Mouse (Mus musculus) limb, embryonic 13.5 days (tissue): ENCODE measurements around the gene Hoxd4. TPM values are rescaled to one million over a fixed set of nuclear protein-coding genes. Genes with fewer than 3 reads are reported as not detected.

Source experiments
- ATAC-seq: fragments of 200-750 bp; cut with Nextera tagmentation; 2 replicates; pipeline ENCODE4 v1.8.0; 2017; ENCODE audit warnings: low read depth, moderate number of reproducible peaks, moderate TSS enrichment; ENCODE audit not compliant: low FRiP score
- H3K27ac ChIP-seq: fragments of 300-500 bp; sonication (generic); 2 replicates; pipeline ENCODE4 v1.5.1; 2015; ENCODE audit warnings: inconsistent platforms, mild to moderate bottlenecking, moderate library complexity
- H3K27me3 ChIP-seq: fragments of 300-500 bp; sonication (generic); 2 replicates; pipeline ENCODE4 v1.6.1; 2015; ENCODE audit warnings: mild to moderate bottlenecking, inconsistent platforms
- H3K36me3 ChIP-seq: fragments of 300-500 bp; sonication (generic); 2 replicates; pipeline ENCODE4 v1.6.1; 2015; ENCODE audit warnings: inconsistent platforms, mild to moderate bottlenecking, moderate library complexity
- H3K4me1 ChIP-seq: fragments of 300-500 bp; sonication (generic); 2 replicates; pipeline ENCODE4 v1.6.1; 2015; ENCODE audit warnings: inconsistent platforms
- H3K4me2 ChIP-seq: fragments of 300-500 bp; sonication (generic); replicated peaks from 2 replicates; pipeline ENCODE4 v1.6.1; 2015; ENCODE audit warnings: inconsistent platforms, mild to moderate bottlenecking, moderate library complexity
- H3K4me3 ChIP-seq: fragments of 300-500 bp; sonication (generic); 2 replicates; pipeline ENCODE4 v1.5.1; 2015; ENCODE audit warnings: moderate library complexity, mild to moderate bottlenecking, inconsistent platforms
- H3K9ac ChIP-seq: fragments of 300-500 bp; sonication (generic); 2 replicates; pipeline ENCODE4 v1.6.1; 2015; ENCODE audit warnings: mild to moderate bottlenecking, inconsistent platforms
- H3K9me3 ChIP-seq: fragments of 300-500 bp; sonication (generic); 2 replicates; pipeline ENCODE4 v1.6.1; 2016; ENCODE audit warnings: inconsistent platforms
- WGBS: fragments of 180-500 bp; shearing (Covaris S2); methylation state at CpG from one replicate; pipeline ENCODE4 v1.1.7; 2015; 5-methylcytosine and 5-hydroxymethylcytosine counted together
- polyA plus RNA-seq: library from polyadenylated mRNA; unstranded; fragments of >200 nt; fragmentation: Nextera tagmentation; extraction: Ambion mirVana; gene quantifications from 2 replicates; pipeline ENCODE4 v1.2.1, GENCODE M21; 2015

The Hoxd4 gene
- 0.32 and 0.55 TPM in 2 replicates for polyA plus RNA-seq

DNA sequence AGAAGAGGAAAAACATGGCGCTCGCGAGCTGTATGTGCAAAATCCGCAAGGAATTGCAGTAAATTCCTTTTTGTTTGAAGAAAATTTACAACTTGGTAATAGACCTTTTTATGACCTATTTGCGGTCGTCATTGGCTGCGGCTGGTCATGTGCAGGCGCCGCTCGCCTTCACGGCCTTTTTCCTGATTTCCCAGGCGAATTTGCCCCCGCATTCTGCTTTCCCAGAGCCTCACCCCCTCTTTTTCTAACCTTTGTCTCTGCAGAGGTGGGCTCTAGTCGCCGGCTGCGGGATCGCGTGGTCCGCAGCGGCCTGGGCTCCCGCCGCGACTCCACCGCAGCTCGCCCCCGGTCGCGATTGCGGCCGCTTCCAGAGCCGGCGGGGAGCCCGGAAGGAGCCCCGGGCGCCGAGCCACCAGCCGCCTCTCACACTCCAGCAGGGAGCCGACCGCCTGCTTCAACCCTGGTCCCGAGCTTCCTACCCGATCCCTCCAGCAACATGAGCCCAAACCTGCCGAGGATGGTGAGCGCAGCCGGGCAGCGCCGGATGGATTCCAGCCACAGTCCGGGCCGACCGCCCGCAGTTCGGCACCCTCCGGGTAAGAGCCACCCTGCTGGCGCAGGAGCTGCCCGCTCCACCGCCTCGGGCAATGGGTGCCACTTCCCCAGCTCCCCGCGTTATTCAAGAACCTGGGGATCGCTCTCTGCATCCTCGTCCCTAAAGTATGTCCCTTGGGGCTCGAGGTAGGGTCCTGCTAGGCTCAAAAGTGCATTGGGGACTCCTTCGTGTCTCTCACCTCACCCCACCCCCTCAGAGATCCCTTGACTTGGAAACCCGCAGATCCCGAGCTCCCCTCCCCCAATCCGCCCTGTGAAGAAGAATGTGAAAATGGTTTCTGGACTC, at the start of gene Hoxd4, which contains the start of gene Hoxd3:
Gene Hoxd4 (plus strand): TSS at position 209 of the 901 bp plus-strand sequence.
Gene Hoxd3 (plus strand): TSS at position 207 of the 901 bp plus-strand sequence.
- Histone ChIP-seq H3K27me3 (peaks cover 96% of the 10 kb centered on the region), H3K4me3 (peak within 1 kb of the TSS; percentile 53), H3K36me3 (no peaks in the 10 kb centered on the region), H3K4me2 (peak within 1 kb of the TSS; percentile 72), H3K27ac (peak within 1 kb of the TSS; percentile 58), H3K9me3 (no peaks in the 10 kb centered on the region), H3K9ac (peak within 1 kb of the TSS; percentile 69), H3K4me1 (peaks cover 27% of the 10 kb centered on the region)
- under 1% methylated on average over 65 of the region's 65 CpGs for WGBS
- 0 out of 2 replicates have a peak, but pooled peaks have one; percentile 34 for ATAC-seq

DNA sequence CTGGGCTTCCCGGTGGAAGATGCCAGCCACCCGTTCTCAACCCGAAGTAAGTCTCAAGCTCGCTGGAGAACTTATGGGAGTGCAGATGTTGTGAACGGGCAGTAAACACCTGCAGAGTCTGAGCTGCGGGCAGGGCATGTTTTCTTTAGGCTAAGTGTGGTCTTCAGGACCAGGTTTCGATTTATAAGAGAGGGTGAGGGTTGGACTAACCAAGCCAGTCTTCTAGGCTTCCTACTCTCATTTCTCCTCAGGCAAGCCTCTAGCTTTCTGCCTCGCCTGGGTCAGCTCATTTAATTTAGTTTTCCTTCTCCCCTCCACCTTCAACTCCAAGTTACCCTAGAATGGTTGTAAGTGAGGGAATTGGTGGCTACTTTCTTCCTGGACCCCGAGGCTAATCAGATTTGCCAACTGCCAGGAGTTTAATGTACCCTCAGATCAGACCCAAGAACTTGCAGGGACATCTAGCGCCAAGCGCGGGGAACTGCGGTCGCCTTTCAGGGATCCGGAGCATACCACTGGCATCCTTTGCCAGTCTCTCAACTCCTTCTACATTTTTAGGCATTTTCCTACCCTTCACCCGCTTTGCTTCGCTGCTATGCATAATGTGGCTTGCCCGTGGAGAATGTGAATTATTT, 48.3 kb upstream of the Hoxd4 start:
- H3K4me1 ChIP-seq = peaks cover 16% of the 10 kb centered on the region
- H3K9ac ChIP-seq = peak overlapping the region; percentile 64
- H3K27me3 ChIP-seq = peaks cover 57% of the 10 kb centered on the region
- no peaks in the 10 kb centered on the region for H3K36me3 ChIP-seq
- peak overlapping the region; percentile 36 for H3K4me3 ChIP-seq
- 2% methylated on average over 18 of the region's 18 CpGs for WGBS
- H3K4me2 ChIP-seq = peak overlapping the region; percentile 74
- peak overlapping the region; percentile 85 for H3K27ac ChIP-seq
- no peak for ATAC-seq
- H3K9me3 ChIP-seq = no peaks in the 10 kb centered on the region

DNA sequence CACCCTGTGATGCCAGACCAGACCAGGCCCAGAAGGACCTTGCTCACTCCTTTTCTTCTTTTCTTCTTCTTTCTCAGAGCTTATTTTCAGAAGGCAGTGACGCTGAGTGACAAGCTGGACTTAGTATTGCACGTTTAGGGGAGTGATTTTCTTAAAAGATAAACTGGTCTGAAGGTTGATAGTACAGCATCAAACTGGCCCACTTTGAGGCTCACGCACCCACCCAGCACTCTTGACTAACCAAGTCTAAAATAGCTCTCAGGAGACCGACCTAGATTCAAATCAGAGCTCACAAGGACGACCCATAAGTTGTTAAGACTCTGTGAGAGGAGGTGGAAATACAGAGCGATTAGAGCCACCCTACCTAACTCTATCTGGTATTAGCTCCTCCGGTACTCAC, 45.3 kb upstream of the Hoxd4 start:
- Histone ChIP-seq H3K4me3 (peak overlapping the region; percentile 79), H3K9ac (peak overlapping the region; percentile 75), H3K9me3 (no peaks in the 10 kb centered on the region), H3K27me3 (peaks cover 58% of the 10 kb centered on the region), H3K36me3 (peaks cover 7% of the 10 kb centered on the region; the same call in 1 of the 2 replicates), H3K4me2 (peak overlapping the region; percentile 68), H3K27ac (peak overlapping the region; percentile 80), H3K4me1 (peaks cover 11% of the 10 kb centered on the region; the same call in 1 of the 2 replicates)
- WGBS = 6% methylated on average over 7 of the region's 7 CpGs
- no peak for ATAC-seq

DNA sequence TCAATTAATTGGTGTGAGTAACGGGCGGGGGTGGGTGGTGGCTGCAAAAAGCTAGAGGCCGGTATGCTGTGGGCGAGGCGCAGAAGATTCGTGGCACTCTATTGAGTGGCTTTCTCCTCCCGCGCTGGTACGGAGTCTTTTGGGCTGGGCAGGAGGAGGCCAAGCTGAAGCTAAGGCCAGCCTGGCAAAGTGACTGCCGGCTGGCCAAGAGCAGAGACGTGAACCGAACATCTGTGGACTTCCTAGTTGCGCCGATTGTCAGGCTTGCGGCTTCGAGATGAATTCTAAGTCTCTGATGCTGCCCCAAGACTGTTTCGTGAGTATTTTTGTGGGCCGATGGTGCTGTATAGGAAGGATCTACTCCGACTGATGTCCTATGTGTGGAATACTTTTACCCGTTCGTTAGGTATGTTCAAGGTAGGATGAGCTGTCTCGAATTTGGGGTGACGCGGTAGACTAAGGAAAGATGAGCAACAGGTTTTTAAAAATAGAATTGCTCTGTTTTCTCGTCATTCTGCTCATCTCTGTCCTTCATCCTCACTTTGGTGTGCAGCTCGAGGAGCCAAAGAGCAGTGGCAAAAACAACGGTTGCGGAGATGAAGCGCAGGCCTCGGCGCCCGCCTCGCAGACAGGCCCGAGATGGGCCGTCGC, 44.4 kb upstream of the Hoxd4 start:
- Histone ChIP-seq H3K4me2 (peak overlapping the region; percentile 68), H3K36me3 (peaks cover 7% of the 10 kb centered on the region; the same call in 1 of the 2 replicates), H3K27ac (peak overlapping the region; percentile 96), H3K4me1 (peaks cover 5% of the 10 kb centered on the region; the same call in 1 of the 2 replicates), H3K27me3 (peaks cover 54% of the 10 kb centered on the region), H3K9me3 (no peaks in the 10 kb centered on the region), H3K9ac (peak overlapping the region; percentile 97), H3K4me3 (peak overlapping the region; percentile 79)
- ATAC-seq = no peak
- WGBS = 2% methylated on average over 36 of the region's 36 CpGs

DNA sequence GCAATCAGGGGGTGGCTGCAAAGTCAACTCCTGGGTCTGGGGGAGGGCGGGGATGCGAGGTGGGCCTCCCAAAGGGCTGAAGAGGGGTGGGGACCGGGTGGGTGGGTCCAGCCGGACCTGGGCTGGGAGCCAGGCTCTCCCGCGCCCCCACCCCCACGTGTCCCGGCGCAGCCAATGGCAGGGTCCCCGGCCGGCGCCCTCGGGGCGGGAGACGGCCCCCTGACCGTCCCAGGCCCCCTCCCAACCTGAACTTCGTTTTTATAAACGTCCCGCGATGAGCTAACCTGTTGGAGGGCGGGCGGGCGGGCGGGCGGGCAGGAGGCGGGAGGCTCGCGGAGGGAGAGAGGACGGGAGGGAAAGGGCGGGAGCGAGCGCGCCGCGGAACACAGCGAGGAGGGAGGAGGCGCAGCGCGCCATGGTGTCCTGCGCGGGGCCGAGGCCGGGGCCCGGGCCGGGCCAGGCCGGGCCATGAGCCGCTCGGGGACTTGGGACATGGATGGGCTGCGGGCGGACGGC, 43.8 kb upstream of the Hoxd4 start, which contains the start of gene Hoxd13:
Gene Hoxd13 (plus strand): TSS at position 469 of the 516 bp plus-strand sequence.
- peak within 1 kb of the TSS; percentile 97 for H3K9ac ChIP-seq
- peak within 1 kb of the TSS; percentile 96 for H3K27ac ChIP-seq
- peaks cover 10% of the 10 kb centered on the region; the same call in 1 of the 2 replicates for H3K4me1 ChIP-seq
- peaks cover 49% of the 10 kb centered on the region for H3K27me3 ChIP-seq
- H3K4me3 ChIP-seq = peak within 1 kb of the TSS; percentile 79
- peak; percentile 86 for ATAC-seq
- no peaks in the 10 kb centered on the region for H3K9me3 ChIP-seq
- 0% methylated on average over 29 of the region's 51 CpGs for WGBS
- H3K4me2 ChIP-seq = peak within 1 kb of the TSS; percentile 68
- peaks cover 7% of the 10 kb centered on the region; the same call in 1 of the 2 replicates for H3K36me3 ChIP-seq

DNA sequence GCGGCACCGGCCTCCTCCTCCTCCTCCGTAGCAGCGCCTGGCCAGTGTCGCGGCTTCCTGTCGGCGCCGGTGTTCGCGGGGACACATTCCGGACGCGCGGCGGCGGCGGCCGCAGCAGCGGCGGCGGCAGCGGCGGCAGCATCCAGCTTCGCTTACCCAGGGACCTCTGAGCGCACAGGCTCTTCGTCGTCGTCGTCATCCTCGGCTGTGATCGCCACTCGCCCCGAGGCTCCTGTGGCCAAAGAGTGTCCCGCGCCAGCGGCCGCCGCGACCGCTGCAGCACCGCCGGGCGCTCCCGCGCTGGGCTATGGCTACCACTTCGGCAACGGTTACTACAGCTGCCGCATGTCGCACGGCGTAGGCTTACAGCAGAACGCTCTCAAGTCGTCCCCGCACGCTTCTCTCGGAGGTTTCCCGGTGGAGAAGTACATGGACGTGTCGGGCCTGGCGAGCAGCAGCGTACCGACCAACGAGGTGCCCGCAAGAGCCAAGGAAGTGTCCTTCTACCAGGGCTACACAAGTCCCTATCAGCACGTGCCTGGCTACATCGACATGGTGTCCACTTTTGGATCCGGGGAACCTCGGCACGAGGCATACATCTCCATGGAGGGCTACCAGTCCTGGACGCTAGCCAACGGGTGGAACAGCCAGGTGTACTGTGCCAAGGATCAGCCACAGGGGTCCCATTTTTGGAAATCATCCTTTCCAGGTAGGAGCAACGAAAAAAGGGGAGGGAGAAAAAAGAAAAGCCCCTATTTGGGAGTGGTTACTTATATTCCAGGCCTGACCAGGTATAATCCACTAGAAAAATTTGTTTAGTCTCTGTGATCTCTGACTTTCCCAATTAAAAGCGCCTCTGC, 43.1 kb upstream of the Hoxd4 start:
- Histone ChIP-seq H3K4me1 (peaks cover 15% of the 10 kb centered on the region), H3K4me2 (peak overlapping the region; percentile 68), H3K9ac (peak overlapping the region; percentile 97), H3K36me3 (peaks cover 7% of the 10 kb centered on the region; the same call in 1 of the 2 replicates), H3K27me3 (peaks cover 48% of the 10 kb centered on the region), H3K4me3 (peak overlapping the region; percentile 79), H3K27ac (peak overlapping the region; percentile 96), H3K9me3 (no peaks in the 10 kb centered on the region)
- under 1% methylated on average over 65 of the region's 74 CpGs for WGBS
- no peak for ATAC-seq

DNA sequence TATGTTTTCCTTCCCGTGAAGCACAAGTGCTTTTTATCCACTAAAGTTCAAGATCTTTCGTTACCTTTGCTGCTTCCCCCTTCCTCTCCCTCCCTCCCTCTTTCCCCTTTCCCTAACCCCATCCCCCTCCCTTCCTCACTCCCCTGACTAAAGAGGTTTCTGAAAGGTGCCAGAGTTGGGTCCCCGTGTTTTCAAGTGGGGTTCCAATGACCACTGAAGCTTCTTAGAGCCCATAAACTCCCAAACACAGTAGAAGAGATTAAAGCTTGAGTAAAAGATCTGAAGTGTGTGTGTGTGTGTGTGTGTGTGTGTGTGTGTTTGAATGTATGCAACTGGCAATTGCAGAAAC, 42.5 kb upstream of the Hoxd4 start:
- Histone ChIP-seq H3K27me3 (peaks cover 48% of the 10 kb centered on the region), H3K36me3 (peaks cover 7% of the 10 kb centered on the region; the same call in 1 of the 2 replicates), H3K27ac (peak overlapping the region; percentile 96), H3K9ac (peak overlapping the region; percentile 97), H3K9me3 (no peaks in the 10 kb centered on the region), H3K4me2 (peak overlapping the region; percentile 68), H3K4me1 (peaks cover 20% of the 10 kb centered on the region), H3K4me3 (peak overlapping the region; percentile 79)
- 0% methylated on average over 3 of the region's 3 CpGs for WGBS
- no peak for ATAC-seq

DNA sequence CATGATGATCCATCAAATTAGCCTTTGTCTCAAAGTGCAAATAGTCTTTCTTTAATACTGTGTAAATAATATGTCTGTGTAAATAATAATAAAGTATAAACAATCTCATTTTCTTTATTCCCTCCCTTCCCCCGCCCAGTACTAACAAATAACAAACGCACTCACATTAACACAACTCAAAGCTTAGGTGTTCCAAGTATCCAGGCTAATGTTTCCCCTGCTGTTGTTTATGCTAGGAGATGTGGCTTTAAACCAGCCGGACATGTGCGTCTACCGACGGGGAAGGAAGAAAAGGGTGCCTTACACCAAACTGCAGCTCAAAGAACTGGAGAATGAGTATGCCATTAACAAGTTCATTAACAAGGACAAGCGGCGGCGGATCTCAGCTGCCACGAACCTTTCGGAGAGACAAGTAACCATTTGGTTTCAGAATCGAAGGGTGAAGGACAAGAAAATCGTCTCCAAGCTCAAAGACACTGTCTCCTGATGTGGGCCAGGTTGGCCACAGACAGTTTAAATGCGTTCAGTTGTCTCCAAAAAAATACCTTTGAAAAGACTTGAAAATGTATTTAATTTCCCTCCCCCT, 42.0 kb upstream of the Hoxd4 start:
- Histone ChIP-seq H3K9me3 (no peaks in the 10 kb centered on the region), H3K4me1 (peaks cover 21% of the 10 kb centered on the region), H3K9ac (peak overlapping the region; percentile 97), H3K4me3 (peak overlapping the region; percentile 79), H3K4me2 (peak overlapping the region; percentile 68), H3K27ac (peak overlapping the region; percentile 96; the same call in 1 of the 2 replicates), H3K36me3 (peaks cover 7% of the 10 kb centered on the region; the same call in 1 of the 2 replicates), H3K27me3 (peaks cover 48% of the 10 kb centered on the region)
- no peak for ATAC-seq
- 5% methylated on average over 14 of the region's 14 CpGs for WGBS

DNA sequence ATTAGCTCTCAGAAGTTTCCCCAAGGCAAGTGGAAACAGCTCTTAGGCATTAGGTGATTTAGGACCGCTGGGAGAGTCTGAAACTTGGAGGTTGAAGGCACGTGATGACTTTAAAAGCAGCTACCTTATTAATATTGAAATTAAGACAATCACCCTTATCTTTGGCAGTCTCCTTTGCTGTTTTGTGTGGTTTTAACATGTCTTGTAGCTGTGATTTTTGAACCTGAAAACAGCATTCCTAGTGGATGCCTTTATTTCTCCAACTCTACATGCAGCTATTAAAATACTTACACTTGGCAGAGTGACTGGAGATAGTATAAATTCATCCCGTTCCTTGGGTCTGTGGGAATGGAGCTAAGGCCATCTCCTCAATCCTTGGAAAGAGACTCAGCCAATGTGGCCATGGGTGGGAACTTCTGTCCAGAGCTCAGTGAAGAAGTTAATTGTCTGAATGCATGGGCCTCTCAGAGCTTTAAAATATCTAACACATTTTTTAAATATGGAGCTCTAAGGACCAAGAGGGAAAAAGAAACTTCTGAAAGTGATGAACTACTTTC, 41.0 kb upstream of the Hoxd4 start:
- peak overlapping the region; percentile 75 for H3K4me2 ChIP-seq
- H3K27ac ChIP-seq = peak overlapping the region; percentile 61; the same call in 1 of the 2 replicates

DNA sequence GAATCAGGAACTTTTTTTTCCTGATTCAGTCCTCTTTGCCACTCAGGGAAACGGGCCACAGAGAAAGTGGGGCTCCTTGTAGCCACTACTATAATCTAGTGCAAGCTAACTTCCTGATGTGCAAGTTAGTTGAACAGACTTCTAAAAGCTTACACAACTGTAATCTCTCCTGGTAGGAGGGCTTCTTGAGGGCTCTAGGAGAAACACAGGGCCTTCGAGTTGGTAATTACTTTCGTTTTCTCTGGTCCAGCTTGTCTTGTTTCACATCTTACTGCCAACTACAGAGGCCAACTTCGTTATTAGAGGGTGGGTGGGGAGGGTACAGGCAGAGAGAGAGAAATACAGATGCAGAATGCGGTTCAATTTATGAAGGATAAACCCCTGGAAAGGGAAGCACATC, 39.9 kb upstream of the Hoxd4 start:
- H3K9ac ChIP-seq = peak overlapping the region; percentile 97
- no peak for ATAC-seq
- peak overlapping the region; percentile 97 for H3K27ac ChIP-seq
- H3K4me1 ChIP-seq = peaks cover 28% of the 10 kb centered on the region
- peak overlapping the region; percentile 79 for H3K4me3 ChIP-seq
- H3K27me3 ChIP-seq = peaks cover 57% of the 10 kb centered on the region
- peak overlapping the region; percentile 75 for H3K4me2 ChIP-seq
- H3K9me3 ChIP-seq = no peaks in the 10 kb centered on the region
- WGBS = 15% methylated on average over 5 of the region's 5 CpGs
- peaks cover 7% of the 10 kb centered on the region; the same call in 1 of the 2 replicates for H3K36me3 ChIP-seq

More for the DNA sequence above, 41.0 kb upstream of the Hoxd4 start:
- Histone ChIP-seq H3K9ac (peak overlapping the region; percentile 97), H3K4me1 (peaks cover 28% of the 10 kb centered on the region), H3K4me3 (peak overlapping the region; percentile 79), H3K9me3 (no peaks in the 10 kb centered on the region), H3K36me3 (peaks cover 7% of the 10 kb centered on the region; the same call in 1 of the 2 replicates), H3K27me3 (peaks cover 55% of the 10 kb centered on the region)
- WGBS = 7% methylated on average over 3 of the region's 3 CpGs
- no peak for ATAC-seq
